Mouse (Mus musculus) bone marrow, adult 2 months (tissue): ENCODE results near the gene Gm27021.

Experiments used
- CTCF ChIP-seq: fragments of 200-500 bp; IDR thresholded peaks from 2 replicates; pipeline ENCODE4 v1.5.1; 2011; ENCODE audit warnings: low read length, control low read depth; ENCODE audit not compliant: control insufficient read depth, insufficient read depth
- POLR2A ChIP-seq: fragments of 200-500 bp; IDR thresholded peaks from 2 replicates; pipeline ENCODE4 v1.6.1; 2011; ENCODE audit warnings: low read depth, mild to moderate bottlenecking, control low read depth, low read length, borderline replicate concordance; ENCODE audit not compliant: control insufficient read depth

- TF ChIP-seq CTCF: no peak
- no peak for TF ChIP-seq POLR2A
These were observed 25.1 kb upstream of the Gm27021 start for GRCm38 (mm10) chr8:120692934-120693333.
